Mouse (Mus musculus): Measurements from ENCODE around the gene Rnf227.
"Not testable (repeated sequence)": the region's sequence is repeated elsewhere in the genome, so short reads cannot be mapped to it uniquely, and the experiment has no call there.

Rnf227 gene

DNA sequence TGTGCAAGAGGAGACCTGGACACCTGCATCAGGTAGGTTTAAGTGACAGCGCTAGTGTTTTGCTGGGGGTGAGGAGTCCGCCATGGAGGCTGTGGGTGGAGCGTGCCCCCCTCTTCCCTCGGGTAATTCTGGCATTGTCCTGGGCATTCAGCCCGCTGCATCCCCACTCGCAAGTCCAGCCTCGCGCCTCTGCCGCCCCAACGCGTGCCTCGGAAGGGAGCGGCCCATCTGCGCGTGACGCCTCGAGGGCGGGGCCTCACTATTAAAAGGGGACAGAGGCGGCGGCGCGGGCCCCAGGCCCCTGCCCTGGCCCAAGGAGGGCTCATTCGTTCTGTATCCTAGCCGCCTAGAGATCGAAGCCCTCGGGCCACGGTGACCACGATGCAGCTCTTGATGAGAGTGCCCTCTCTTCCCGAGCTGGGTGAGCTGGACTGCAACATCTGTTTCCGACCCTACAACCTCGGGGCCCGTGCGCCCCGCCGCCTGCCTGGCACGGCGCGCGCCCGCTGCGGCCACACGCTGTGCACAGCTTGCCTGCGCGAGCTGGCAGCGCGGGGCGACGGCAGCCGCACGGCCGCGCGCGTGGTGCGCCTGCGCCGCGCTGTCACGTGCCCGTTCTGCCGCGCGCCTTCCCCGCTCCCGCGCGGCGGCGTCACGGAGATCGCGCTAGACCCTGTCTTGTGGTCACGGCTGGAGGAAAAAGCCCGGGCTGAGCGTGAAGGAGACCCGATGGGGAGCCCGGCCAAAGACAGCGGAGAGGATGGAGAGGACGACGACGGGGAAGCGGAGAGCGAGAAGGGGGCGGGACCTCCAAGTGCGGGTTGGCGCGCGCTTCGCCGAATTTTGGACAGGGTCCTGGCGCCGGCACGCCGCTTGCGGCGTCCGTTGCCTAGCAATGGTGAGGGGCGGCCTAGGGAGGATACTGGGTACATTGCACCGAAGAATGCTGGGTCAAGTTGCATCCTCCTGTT, at the start of gene Rnf227:
TSS of gene Rnf227 (plus strand) at position 301 of the 971 bp plus-strand sequence.
- peak; percentile 87 for DNase-seq (ENCODE audit: low spot score)

DNA sequence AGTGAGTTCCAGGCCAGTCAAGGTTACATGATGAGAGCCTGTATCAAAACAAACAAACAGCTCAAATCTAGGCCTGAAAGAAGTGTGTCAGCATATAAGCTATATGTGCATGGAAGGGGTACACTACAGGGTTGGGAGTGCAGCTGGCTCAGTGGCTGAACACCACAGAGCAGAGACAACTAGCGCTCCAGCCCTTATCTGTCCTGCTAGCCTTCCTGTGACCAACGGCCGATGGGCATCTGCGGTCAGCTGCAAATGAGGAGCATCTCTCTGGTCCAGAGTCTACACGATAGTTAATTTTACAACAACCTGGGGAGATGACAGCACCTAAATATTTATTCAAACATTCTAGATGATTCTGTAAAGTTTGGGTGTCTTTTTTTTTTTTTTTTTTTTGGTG, 49.1 kb upstream of the Rnf227 start:
- DNase-seq (ENCODE audit: low spot score), result no peak

- DNase-seq (ENCODE audit: low spot score), result no peak
Observed at GRCm38 (mm10) chr11:69295286-69295685, 45.0 kb upstream of the Rnf227 start.

DNA sequence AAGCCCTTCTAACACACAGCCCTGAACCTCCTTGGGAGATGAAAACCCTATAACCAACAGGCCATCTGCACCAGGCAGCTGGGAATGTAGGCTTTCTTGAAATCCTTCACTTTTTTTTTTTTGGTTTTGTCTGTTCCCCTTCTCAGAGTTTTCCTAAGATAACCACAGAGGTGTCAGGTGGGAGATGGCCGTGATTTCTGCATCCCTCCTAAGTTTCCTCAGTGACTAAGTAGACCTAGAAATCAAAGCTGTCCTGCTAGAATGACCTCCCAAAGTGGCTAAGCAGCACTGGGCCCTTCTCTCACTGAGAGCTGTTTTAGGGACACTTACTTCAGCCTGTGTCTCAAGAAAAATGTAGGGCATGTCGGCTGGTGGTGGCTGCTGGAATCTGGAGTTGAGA, 42.5 kb upstream of the Rnf227 start:
- DNase-seq (ENCODE audit: low spot score), result no peak

DNA sequence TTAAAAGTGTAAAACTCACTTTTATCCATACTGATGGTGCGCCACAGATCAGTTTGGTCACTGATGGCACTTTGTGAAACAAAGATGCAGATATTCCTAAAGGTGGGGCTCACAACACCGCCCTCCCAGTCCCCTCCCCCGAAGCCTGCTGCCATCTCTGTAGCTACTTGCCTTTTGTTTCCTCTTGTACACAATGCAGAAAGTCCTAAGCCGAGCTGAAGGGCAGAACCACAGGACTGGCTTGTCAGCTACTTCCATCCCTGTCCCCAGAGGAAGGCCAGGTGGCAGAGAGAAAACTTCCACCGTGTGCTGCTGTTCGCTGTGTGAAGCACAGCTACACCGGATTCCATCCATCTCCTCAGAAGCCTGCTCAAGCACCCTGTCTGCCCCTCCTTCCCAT, 42.0 kb upstream of the Rnf227 start:
- DNase-seq (ENCODE audit: low spot score), result no peak

- DNase-seq (ENCODE audit: low spot score), result no peak
Observed at GRCm38 (mm10) chr11:69302817-69303216, 37.4 kb upstream of the Rnf227 start.

DNA sequence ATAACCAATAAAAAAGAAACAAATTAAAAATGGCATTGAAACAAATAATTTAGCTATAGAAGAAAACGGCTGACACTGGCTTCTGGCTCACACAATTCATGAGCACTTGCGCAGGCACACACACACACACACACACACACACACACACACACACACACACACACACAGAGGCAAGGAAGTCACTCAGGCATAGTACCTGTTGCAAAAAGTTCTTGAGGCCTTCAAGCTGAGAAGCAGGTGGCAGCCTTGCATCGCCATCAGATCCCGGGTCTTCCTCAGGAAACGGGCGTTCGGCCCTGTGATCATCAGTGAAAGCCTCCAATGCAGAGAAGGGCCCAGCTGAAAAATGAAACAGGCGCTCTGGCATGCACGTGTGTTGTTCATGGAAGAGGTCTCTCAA, 35.0 kb upstream of the Rnf227 start:
- DNase-seq (ENCODE audit: low spot score), result no peak

- DNase-seq (ENCODE audit: low spot score), result no peak
Observed at GRCm38 (mm10) chr11:69306039-69306438, 34.2 kb upstream of the Rnf227 start.

DNA sequence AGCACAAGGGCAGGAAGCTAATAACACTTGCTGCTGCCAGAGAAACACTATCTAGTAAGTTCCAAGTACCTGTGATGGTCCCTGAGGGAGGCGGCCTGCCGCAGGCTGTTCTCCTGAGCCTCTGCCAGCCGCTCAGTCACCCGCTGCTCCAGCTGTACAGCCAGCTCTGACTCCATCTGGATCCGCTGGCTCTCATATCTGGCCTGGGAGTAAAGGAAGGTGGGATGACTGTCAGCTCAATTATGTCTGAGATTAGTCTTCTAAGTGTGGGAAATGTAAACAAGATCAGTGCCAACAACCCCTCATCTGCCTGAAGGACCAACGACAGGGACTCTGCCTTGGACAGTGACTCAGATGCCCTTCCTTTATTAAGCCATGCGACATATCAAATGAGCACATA, 29.0 kb upstream of the Rnf227 start:
- DNase-seq (ENCODE audit: low spot score), result no peak

DNA sequence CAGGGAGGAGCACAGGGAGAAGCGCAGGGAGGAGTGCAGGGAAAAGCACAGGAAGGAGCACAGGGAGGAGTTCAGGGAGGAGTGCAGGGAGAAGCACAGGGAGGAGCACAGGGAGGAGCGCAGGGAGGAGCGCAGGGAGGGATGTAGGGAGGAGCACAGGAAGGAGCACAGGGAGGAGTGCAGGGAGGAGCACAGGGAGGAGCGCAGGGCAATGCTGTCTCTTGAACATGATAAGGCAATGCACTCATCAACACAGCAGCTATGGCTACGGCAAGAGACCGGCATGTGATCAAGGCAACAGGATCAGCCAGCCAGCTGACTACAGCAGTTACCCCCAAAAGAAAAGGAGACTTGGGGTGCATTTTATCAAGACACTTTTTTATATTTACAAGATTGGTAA, 23.9 kb upstream of the Rnf227 start:
- no peak for DNase-seq (ENCODE audit: low spot score)

DNA sequence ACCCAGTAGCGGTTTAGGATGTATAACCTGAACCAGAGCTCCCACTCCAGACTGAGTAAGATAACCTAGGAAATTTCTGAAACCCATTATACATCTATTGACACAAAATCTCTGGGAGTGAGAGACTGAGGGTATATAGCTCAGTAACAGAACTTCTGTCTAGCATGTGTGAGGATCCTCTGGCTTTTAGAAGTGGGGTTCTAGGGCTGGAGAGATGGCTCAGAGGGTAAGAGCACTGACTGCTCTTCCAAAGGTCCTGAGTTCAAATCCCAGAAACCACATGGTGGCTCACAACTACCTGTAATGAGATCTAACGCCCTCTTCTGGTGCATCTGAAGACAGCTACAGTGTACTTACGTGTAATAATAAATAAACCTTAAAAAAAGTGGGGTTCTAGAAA, 22.3 kb upstream of the Rnf227 start:
- DNase-seq (ENCODE audit: low spot score), result not testable (repeated sequence)

- DNase-seq (ENCODE audit: low spot score), result no peak
Observed at GRCm38 (mm10) chr11:69321580-69321979, 18.7 kb upstream of the Rnf227 start.

GRCm38 (mm10) chr11:69322010-69322409, 18.3 kb upstream of the Rnf227 start:
- DNase-seq (ENCODE audit: low spot score), result no peak

GRCm38 (mm10) chr11:69322693-69323471, 17.4 kb upstream of the Rnf227 start:
- DNase-seq (ENCODE audit: low spot score), result peak; percentile 41

- peak; percentile 100 for DNase-seq (ENCODE audit: low spot score)
Observed at GRCm38 (mm10) chr11:69323667-69324111, 16.6 kb upstream of the Rnf227 start, which contains the start of the genes Cntrob and Trappc1. Cntrob (minus strand) TSS chr11:69323775. Trappc1 (plus strand) TSS chr11:69323980.

DNA sequence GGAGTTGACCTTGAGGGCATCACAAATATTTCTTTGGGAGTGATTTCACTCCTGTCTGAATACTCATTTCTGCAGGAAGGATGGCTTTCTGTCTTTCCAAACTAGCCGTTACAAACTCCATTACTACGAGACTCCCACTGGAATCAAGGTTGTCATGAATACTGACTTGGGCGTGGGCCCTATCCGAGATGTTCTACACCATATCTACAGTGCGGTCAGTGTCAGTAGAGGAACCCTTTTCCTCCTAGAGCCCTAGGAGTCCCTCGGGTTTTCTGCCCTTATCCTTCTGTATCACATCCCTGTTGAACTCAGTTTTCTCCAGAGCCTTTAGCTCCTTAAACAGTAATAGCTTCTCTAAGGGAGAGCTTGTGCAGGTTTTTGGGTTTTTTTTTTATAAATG, 15.5 kb upstream of the Rnf227 start:
- DNase-seq (ENCODE audit: low spot score), result no peak

- DNase-seq (ENCODE audit: low spot score), result peak; percentile 94
Observed at GRCm38 (mm10) chr11:69325628-69326407, 14.4 kb upstream of the Rnf227 start, which contains the start of gene Kcnab3. Kcnab3 (plus strand) TSS chr11:69326258.

DNA sequence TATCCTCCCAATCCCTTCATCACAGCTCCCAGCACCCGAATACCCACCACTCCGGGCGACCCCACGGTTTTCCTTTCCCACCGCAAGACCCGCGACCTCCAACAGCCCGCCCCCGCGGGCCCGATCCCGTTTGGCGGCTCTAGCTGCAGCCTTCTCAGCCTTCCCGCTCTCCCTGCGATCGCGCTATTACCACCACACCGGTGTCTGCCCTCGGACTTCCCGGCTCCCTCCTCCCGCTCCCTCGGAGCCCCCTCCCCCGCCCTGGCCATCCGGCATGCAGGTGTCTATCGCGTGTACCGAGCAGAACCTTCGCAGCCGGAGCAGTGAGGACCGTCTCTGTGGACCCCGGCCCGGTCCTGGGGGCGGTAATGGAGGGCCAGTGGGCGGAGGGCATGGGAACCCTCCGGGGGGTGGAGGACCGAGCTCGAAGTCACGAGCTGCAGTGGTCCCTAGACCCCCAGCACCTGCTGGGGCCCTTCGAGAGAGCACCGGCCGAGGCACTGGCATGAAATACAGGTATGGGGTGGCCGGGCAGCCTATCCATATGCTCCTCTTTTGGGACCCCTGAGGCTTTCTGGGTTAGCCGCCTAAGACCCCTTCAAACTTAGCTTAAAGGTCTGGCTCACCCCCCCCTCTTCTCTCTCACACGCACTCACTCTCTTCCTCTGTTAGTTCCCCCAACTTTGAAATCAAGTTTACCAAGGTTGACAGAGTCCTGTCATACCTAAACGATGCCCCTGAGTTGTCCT, 13.7 kb upstream of the Rnf227 start:
- DNase-seq (ENCODE audit: low spot score), result no peak

DNA sequence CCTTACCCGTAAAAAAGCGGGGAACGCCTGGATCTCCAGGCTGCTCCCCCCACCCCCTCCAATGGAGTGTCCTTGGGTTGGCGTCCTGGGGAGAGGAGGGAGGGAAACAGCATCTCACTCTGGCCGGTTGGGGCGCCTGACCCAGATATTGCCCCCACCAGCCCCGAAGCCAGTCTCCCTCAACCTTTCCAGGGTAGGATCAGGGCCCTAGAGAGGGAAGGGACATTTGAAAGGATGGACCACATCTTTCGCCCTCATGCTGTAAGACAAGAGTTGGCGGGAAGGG, 13.2 kb upstream of the Rnf227 start:
- DNase-seq (ENCODE audit: low spot score), result no peak

GRCm38 (mm10) chr11:69327648-69328047, 12.6 kb upstream of the Rnf227 start:
- DNase-seq (ENCODE audit: low spot score), result no peak

DNA sequence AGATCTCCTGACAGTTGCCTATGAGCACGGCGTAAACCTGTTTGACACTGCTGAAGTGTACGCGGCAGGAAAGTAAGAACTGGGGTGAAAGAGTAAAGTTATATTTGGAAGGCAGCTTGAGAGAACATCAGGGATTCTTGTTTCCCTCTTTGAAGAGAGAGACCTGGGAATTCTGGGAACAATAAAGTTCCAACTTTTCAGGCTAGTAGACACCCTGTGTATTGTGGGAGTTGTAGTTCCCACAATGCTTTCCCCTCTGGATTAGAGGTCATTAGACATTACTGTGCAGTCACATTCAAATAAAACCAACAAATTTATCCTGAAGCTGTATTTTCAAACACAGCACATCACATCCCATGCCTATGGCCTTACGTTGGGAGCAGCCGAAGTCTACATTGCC, 11.7 kb upstream of the Rnf227 start:
- no peak for DNase-seq (ENCODE audit: low spot score)
